Mouse (Mus musculus): ENCODE measurements at regions not wholly inside any gene's neighbourhood (a gene's known extent, or its start where the extent isn't known, plus 50 kb on each side); places are given as distances from the start of the nearest gene placed in this dataset.

- TF ChIP-seq CTCF (IDR thresholded peaks at IDR 0.05; ENCODE audit: borderline replicate concordance, insufficient read depth, low read length) (no peak), POLR2A (IDR thresholded peaks at IDR 0.05; ENCODE audit: low read depth, low read length) (no peak)
Observed at GRCm38 (mm10) chr2:178700825-178701224, 270.5 kb downstream of the Cdh26 start.

Measured in embryonic fibroblast, embryonic 13.5 days (primary cell).